Mouse (Mus musculus) heart, embryonic 13.5 days (tissue): Measurements from ENCODE around the gene Sphkap. TPM values are rescaled to one million over a fixed set of nuclear protein-coding genes. Genes with fewer than 3 reads are reported as not detected.

ENCODE experiments used
- polyA plus RNA-seq: library from polyadenylated mRNA; unstranded; fragments of >200 nt; fragmentation: Nextera tagmentation; extraction: Ambion mirVana; gene quantifications from 2 replicates; pipeline ENCODE4 v1.2.1, GENCODE M21; 2015

Gene Sphkap
- polyA plus RNA-seq, 1 experiment from 2014 or later, result 11.6 TPM

Other genes starting within 250 kb of the Sphkap start
- not detected in 2 replicates for gene Daw1, start 248.4 kb downstream of the Sphkap start, polyA plus RNA-seq